Mouse (Mus musculus): ENCODE measurements around the gene Hcrtr1. TPM values are rescaled to one million over a fixed set of nuclear protein-coding genes. Genes with fewer than 3 reads are reported as not detected.

The Hcrtr1 gene
- polyA plus RNA-seq, 1 experiment = 0.48 TPM

DNA sequence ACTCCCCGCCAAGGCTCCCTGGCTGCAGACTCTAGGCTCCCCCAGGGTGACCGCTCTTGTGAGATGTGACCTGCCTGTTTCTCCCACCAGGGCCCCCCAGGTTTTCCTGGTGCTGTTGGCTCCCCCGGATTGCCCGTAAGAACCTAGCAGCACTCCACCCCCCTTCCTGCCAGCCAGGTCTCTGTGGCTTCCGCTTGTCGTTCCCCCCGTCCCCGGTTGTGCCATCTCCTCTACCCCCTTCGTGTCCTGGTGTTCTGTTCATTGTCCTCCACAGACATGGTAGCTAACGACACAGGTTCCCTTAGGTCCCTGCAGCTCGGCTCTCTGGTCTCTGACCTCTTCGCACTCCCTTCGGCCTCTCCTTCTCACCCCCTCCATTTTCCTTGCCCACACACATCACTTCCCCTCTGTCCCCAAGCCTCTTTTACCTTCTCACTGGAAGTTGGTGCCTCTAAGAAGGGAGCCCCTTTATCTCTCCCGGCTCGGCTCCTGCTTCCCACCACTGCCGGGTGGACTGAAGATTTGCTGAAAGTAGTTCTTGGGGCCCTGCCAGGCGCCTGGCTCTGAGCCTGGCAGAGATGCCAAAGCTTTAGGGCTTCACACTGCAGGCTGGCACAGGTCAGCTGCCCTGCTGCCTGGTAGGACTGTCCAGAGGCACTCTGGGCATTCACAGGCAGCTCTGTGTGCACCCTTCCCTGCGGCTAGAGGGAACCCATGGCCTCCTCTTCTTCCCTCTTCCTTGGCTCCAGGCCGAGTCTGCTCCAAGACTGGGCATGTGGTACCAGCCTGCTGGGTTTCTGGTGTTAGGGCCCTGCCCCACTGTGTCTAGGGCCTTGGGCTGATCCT is 57.6 kb downstream of the Hcrtr1 start:
- DNase-seq (ENCODE audit: low read depth in 1 of 2, low spot score in 2 of 2) = no peak
- Histone ChIP-seq H3K4me1 (ENCODE audit: control insufficient read depth, insufficient read depth, insufficient read length) (no peaks in the 10 kb centered on the region), H3K27me3 (ENCODE audit: control insufficient read depth, insufficient read depth, low read length) (no peaks in the 10 kb centered on the region), H3K4me3 (ENCODE audit: extremely low read depth, insufficient read depth, insufficient read length) (no peak overlapping the region), H3K36me3 (ENCODE audit: control insufficient read depth, insufficient read depth, low read length) (no peaks in the 10 kb centered on the region), H3K27ac (ENCODE audit: insufficient read depth, low read length) (no peak overlapping the region)
- TF ChIP-seq POLR2A (IDR thresholded peaks at IDR 0.05; ENCODE audit: low read depth, low read length) = no peak
- TF ChIP-seq CTCF (IDR thresholded peaks at IDR 0.05; ENCODE audit: extremely low read depth, insufficient read depth, insufficient read length, insufficient replicate concordance) = no peak
- WGBS = 52% methylated on average over 19 of the region's 19 CpGs

Other genes starting within 250 kb of the Hcrtr1 start
- 0.07 and 0.11 TPM in 2 replicates for gene Spocd1, start 210.1 kb downstream of the Hcrtr1 start, polyA plus RNA-seq (2012; rRNA removed)
- gene Adgrb2, start 154.5 kb downstream of the Hcrtr1 start, polyA plus RNA-seq (2012; rRNA removed) = 4.0 and 6.4 TPM in 2 replicates
- 9.0 and 10.3 TPM in 2 replicates for gene Col16a1, start 91.5 kb downstream of the Hcrtr1 start, polyA plus RNA-seq (2012; rRNA removed)
- gene Pef1, start 36.8 kb downstream of the Hcrtr1 start, polyA plus RNA-seq (2012; rRNA removed) = 47.1 and 52.5 TPM in 2 replicates
- gene Tinagl1, start 35.8 kb upstream of the Hcrtr1 start, polyA plus RNA-seq (2012; rRNA removed) = 115 and 141 TPM in 2 replicates
- gene Gm853, start 83.0 kb upstream of the Hcrtr1 start, polyA plus RNA-seq (2012; rRNA removed) = not detected in 2 replicates
- 0.85 and 1.5 TPM in 2 replicates for gene Serinc2, start 139.8 kb upstream of the Hcrtr1 start, polyA plus RNA-seq (2012; rRNA removed)
- 0.38 and 0.54 TPM in 2 replicates for gene Fabp3, start 169.2 kb upstream of the Hcrtr1 start, polyA plus RNA-seq (2012; rRNA removed)
- not detected in 2 replicates for gene Gm10570, start 169.3 kb upstream of the Hcrtr1 start, polyA plus RNA-seq (2012; rRNA removed)
- gene Zcchc17, start 220.6 kb upstream of the Hcrtr1 start, polyA plus RNA-seq (2012; rRNA removed) = 13.0 and 13.3 TPM in 2 replicates
- 30.3 and 40.3 TPM in 2 replicates for gene Snrnp40, start 220.8 kb upstream of the Hcrtr1 start, polyA plus RNA-seq (2012; rRNA removed)

Data from spleen, adult 2 months (tissue).